In genomic region chr10:83957118-83957759, GRCm38 (mm10) we compare ENCODE assay signal across 17 mouse cellular contexts.
A peak's percentile ranks its signal among the peaks of the same experiment; 100 is the strongest.
DNase-seq lines count a peak whose midpoint lies in the region; ATAC-seq lines count a peak whose summit lies in the region.
"Had no signal": no experiment of that assay in that cellular context is flagged by ENCODE, and none has a peak within 500 bp of the region (broad histone marks: within the 10 kb centered on the region; RNA-seq: fewer than 3 reads in every experiment).

No protein-coding gene starts in this region.

- H3K27me3 ChIP-seq in forebrain, embryonic 14.5 days (replicated peaks; ENCODE audit: control insufficient read depth, insufficient read depth, low read length), result no peaks in the 10 kb centered on the region
- no peaks in the 10 kb centered on the region for H3K27me3 ChIP-seq in forebrain, embryonic 15.5 days
- no peaks in the 10 kb centered on the region for H3K27me3 ChIP-seq in hindbrain, embryonic 14.5 days (ENCODE audit: control insufficient read depth, insufficient read depth, low read length)
- H3K27me3 ChIP-seq in neural tube, embryonic 12.5 days (replicated peaks), result no peaks in the 10 kb centered on the region
- H3K27me3 ChIP-seq: Patski had no signal

- H3K4me1 ChIP-seq in forebrain, embryonic 14.5 days (ENCODE audit: control insufficient read depth, insufficient read depth, low read length), result peaks cover 4% of the 10 kb centered on the region; the same call in 1 of the 2 replicates
- H3K4me1 ChIP-seq in forebrain, embryonic 15.5 days, result peaks cover 6% of the 10 kb centered on the region; the same call in 1 of the 2 replicates
- no peaks in the 10 kb centered on the region for H3K4me1 ChIP-seq in hindbrain, embryonic 14.5 days (replicated peaks; ENCODE audit: control insufficient read depth, insufficient read depth, low read length)
- H3K4me1 ChIP-seq in neural tube, embryonic 12.5 days, result peaks cover 17% of the 10 kb centered on the region

- no peaks in the 10 kb centered on the region for H3K9me3 ChIP-seq in forebrain, embryonic 14.5 days (replicated peaks; ENCODE audit: control insufficient read depth, low read length)
- no peaks in the 10 kb centered on the region for H3K9me3 ChIP-seq in forebrain, embryonic 15.5 days
- no peaks in the 10 kb centered on the region for H3K9me3 ChIP-seq in hindbrain, embryonic 14.5 days (ENCODE audit: control insufficient read depth, low read length)
- H3K9me3 ChIP-seq in neural tube, embryonic 12.5 days, result no peaks in the 10 kb centered on the region

- ATAC-seq in forebrain, embryonic 14.5 days, result no peak
- no peak for ATAC-seq in forebrain, embryonic 15.5 days (replicated peaks)
- peak; percentile 80; the same call in 1 of the 2 replicates for ATAC-seq in hindbrain, embryonic 14.5 days (ENCODE audit: low FRiP score)
- ATAC-seq in neural tube, embryonic 12.5 days (ENCODE audit: low FRiP score, low read depth), result peak; percentile 85
- ATAC-seq: Patski had no signal

- no peak overlapping the region for H3K4me3 ChIP-seq in forebrain, embryonic 14.5 days (ENCODE audit: low read depth, low read length)
- H3K4me3 ChIP-seq in forebrain, embryonic 15.5 days, result no peak overlapping the region
- no peak overlapping the region for H3K4me3 ChIP-seq in hindbrain, embryonic 14.5 days (replicated peaks; ENCODE audit: low read length)
- no peak overlapping the region for H3K4me3 ChIP-seq in neural tube, embryonic 12.5 days
- H3K4me3 ChIP-seq: layer of hippocampus, adult 2 months had no signal

- H3K27ac ChIP-seq in forebrain, embryonic 14.5 days (ENCODE audit: low read depth, low read length), result no peak overlapping the region
- no peak overlapping the region for H3K27ac ChIP-seq in forebrain, embryonic 15.5 days (replicated peaks)
- H3K27ac ChIP-seq in hindbrain, embryonic 14.5 days, result no peak overlapping the region
- no peak overlapping the region for H3K27ac ChIP-seq in neural tube, embryonic 12.5 days
- H3K27ac ChIP-seq: layer of hippocampus, adult 2 months had no signal

- H3K36me3 ChIP-seq in forebrain, embryonic 14.5 days (ENCODE audit: control insufficient read depth, insufficient read depth, low read length), result no peaks in the 10 kb centered on the region
- H3K36me3 ChIP-seq in forebrain, embryonic 15.5 days, result no peaks in the 10 kb centered on the region
- H3K36me3 ChIP-seq in hindbrain, embryonic 14.5 days (replicated peaks; ENCODE audit: control insufficient read depth, insufficient read depth), result no peaks in the 10 kb centered on the region
- H3K36me3 ChIP-seq in neural tube, embryonic 12.5 days, result no peaks in the 10 kb centered on the region

- no peak overlapping the region for H3K4me2 ChIP-seq in forebrain, embryonic 14.5 days (ENCODE audit: low read length)
- no peak overlapping the region for H3K4me2 ChIP-seq in forebrain, embryonic 15.5 days (replicated peaks)
- peak overlapping the region; percentile 17; the same call in 1 of the 2 replicates for H3K4me2 ChIP-seq in hindbrain, embryonic 14.5 days (replicated peaks)
- peak overlapping the region; percentile 39 for H3K4me2 ChIP-seq in neural tube, embryonic 12.5 days (replicated peaks)
- H3K4me2 ChIP-seq: heart, embryonic 11.5 days; midbrain, embryonic 11.5 days had no signal

- WGBS in forebrain, embryonic 14.5 days, result 44% methylated on average over 18 of the region's 18 CpGs
- WGBS in forebrain, embryonic 15.5 days, result 44% methylated on average over 18 of the region's 18 CpGs
- WGBS in hindbrain, embryonic 14.5 days, result 28% methylated on average over 18 of the region's 18 CpGs
- whole genome bisulfite sequencing in neural tube, embryonic 12.5 days, result 10% methylated on average over 18 of the region's 18 CpGs

- H3K9ac ChIP-seq in forebrain, embryonic 14.5 days (ENCODE audit: low read length), result no peak overlapping the region
- H3K9ac ChIP-seq in forebrain, embryonic 15.5 days (replicated peaks), result no peak overlapping the region
- H3K9ac ChIP-seq in hindbrain, embryonic 14.5 days, result no peak overlapping the region
- H3K9ac ChIP-seq in neural tube, embryonic 12.5 days, result no peak overlapping the region

- DNase-seq in forebrain, embryonic 14.5 days (ENCODE audit: low spot score), result peak; percentile 37
- DNase-seq in embryo, embryonic 9.5 days (ENCODE audit: extremely low spot score), result peak; percentile 58
- peak; percentile 68 for DNase-seq in hindbrain, embryonic 14.5 days (ENCODE audit: low spot score)
- no peak for DNase-seq in thymus, adult 18-20 months
- DNase-seq in gastrocnemius, adult 18-20 months (ENCODE audit: low spot score), result no peak
- no peak for DNase-seq in thymus, postnatal 0 days (ENCODE audit: low spot score)
- DNase-seq: cerebellum, adult 18-20 months; heart, postnatal 4 days; kidney, adult 9 months; lung, postnatal 10 days; thymus, postnatal 36 days had no signal

Comparison
In these comparisons a context has a peak if more than half of its experiments do, and no peak if none do; other contexts are left out.
1. ATAC-seq: peak in hindbrain, embryonic 14.5 days (single experiment) and neural tube, embryonic 12.5 days (single experiment); none in forebrain, embryonic 14.5 days (single experiment) and forebrain, embryonic 15.5 days (single experiment).
2. DNase-seq: peak in forebrain, embryonic 14.5 days (single experiment), embryo, embryonic 9.5 days (single experiment) and hindbrain, embryonic 14.5 days (single experiment); none in thymus, adult 18-20 months (0 of 2), gastrocnemius, adult 18-20 months (single experiment) and thymus, postnatal 0 days (single experiment).
3. H3K4me2 ChIP-seq: peak in hindbrain, embryonic 14.5 days (single experiment) and neural tube, embryonic 12.5 days (single experiment); none in forebrain, embryonic 14.5 days (single experiment) and forebrain, embryonic 15.5 days (single experiment).